Mouse (Mus musculus): ENCODE measurements around the gene Atp8b3. TPM values are rescaled to one million over a fixed set of nuclear protein-coding genes. Genes with fewer than 3 reads are reported as not detected.

Atp8b3 gene
- total and polyA plus RNA-seq, 3 experiments = 0.02 to 0.05 TPM; not detected in 1

- Histone ChIP-seq H3K4me3 (ENCODE audit: low read depth, low read length) (peak overlapping the region; percentile 70), H3K36me3 (replicated peaks) (peaks cover 85% of the 10 kb centered on the region), H3K4me1 (ENCODE audit: insufficient read depth, low read depth, low read length) (peaks cover 95% of the 10 kb centered on the region), H3K27me3 (ENCODE audit: insufficient read depth, low read length) (no peaks in the 10 kb centered on the region), H3K9me3 (replicated peaks) (no peaks in the 10 kb centered on the region)
- no peak for TF ChIP-seq GATA2 (IDR thresholded peaks at IDR 0.05; ENCODE audit: borderline replicate concordance, low read depth, low read length)
- TF ChIP-seq POLR2AphosphoS5 (IDR thresholded peaks at IDR 0.05; ENCODE audit: insufficient replicate concordance, low read depth, low read length) = no peak
- TF ChIP-seq CTCF (IDR thresholded peaks at IDR 0.05; ENCODE audit: low read depth, low read length) = no peak
- no peak for TF ChIP-seq GATA1 (IDR thresholded peaks at IDR 0.05; ENCODE audit: borderline replicate concordance, low read length)
- TF ChIP-seq TAL1 (conservative IDR thresholded peaks at IDR 0.05; ENCODE audit: low read depth, low read length) = no peak
- DNase-seq (ENCODE audit: low spot score) = no peak
- ATAC-seq (ENCODE audit: extremely low read depth, insufficient number of reproducible peaks, low FRiP score, poor library complexity, severe bottlenecking) = no peak
Observed at GRCm38 (mm10) chr10:80570419-80570818, 31.5 kb upstream of the Atp8b3 start.

DNA sequence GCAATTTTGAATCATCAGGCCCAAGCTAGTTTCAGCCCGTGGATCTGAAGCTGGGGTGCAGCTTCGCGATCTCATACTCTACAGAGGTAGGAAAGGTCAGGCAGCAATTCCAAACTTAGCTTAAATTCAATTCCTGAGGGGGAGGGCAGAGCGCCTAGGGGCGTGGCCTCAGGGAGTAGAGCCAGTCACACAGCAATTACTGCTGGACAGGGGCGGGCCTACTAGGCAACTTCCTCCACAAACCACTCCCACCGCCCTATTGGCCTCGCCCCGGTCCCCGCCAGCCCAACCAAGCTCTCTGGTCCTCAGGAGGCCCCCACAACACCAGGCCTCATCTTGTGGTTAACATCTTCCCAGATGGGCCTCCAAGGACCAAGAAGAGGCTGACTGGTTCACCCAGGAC lies 30.7 kb upstream of the Atp8b3 start:
- DNase-seq (ENCODE audit: low spot score) (peak; percentile 91), ATAC-seq (ENCODE audit: extremely low read depth, insufficient number of reproducible peaks, low FRiP score, poor library complexity, severe bottlenecking) (peak; percentile 84)
- TF ChIP-seq CTCF (IDR thresholded peaks at IDR 0.05; ENCODE audit: low read depth, low read length) (no peak), GATA2 (IDR thresholded peaks at IDR 0.05; ENCODE audit: borderline replicate concordance, low read depth, low read length) (no peak), GATA1 (IDR thresholded peaks at IDR 0.05; ENCODE audit: borderline replicate concordance, low read length) (no peak), TAL1 (conservative IDR thresholded peaks at IDR 0.05; ENCODE audit: low read depth, low read length) (0 out of 2 replicates have a peak, but pooled peaks have one; percentile 8)
- peaks cover 87% of the 10 kb centered on the region for H3K4me1 ChIP-seq (ENCODE audit: insufficient read depth, low read depth, low read length)
- no peaks in the 10 kb centered on the region for H3K27me3 ChIP-seq (ENCODE audit: insufficient read depth, low read length)
- H3K36me3 ChIP-seq (replicated peaks) = peaks cover 84% of the 10 kb centered on the region
- H3K4me3 ChIP-seq (ENCODE audit: low read depth, low read length) = peak overlapping the region; percentile 70
- no peaks in the 10 kb centered on the region for H3K9me3 ChIP-seq (replicated peaks)

DNA sequence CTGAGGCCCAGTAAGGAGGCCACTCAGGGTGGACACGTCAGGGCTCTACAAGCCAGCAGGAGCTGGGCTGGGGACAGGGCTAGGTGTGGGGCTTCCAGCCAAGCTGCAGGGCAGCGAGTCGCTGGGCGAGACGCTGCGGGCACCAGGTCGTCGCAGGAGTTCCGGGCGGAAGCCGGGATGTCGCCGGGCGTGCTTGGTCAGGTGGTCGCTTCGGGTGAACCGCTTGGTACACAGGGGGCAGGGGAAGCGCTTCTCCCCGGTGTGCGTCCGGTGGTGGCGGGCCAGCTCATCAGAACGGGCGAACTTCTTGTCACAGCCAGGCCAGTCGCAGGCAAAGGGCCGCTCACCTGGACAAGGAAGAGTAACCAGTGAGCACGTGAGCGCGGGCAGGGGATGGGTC lies 30.0 kb upstream of the Atp8b3 start:
- Histone ChIP-seq H3K9me3 (replicated peaks) (no peaks in the 10 kb centered on the region), H3K4me3 (ENCODE audit: low read depth, low read length) (peak overlapping the region; percentile 70), H3K36me3 (replicated peaks) (peaks cover 84% of the 10 kb centered on the region), H3K4me1 (ENCODE audit: insufficient read depth, low read depth, low read length) (peaks cover 80% of the 10 kb centered on the region), H3K27me3 (ENCODE audit: insufficient read depth, low read length) (no peaks in the 10 kb centered on the region)
- TF ChIP-seq GATA2 (IDR thresholded peaks at IDR 0.05; ENCODE audit: borderline replicate concordance, low read depth, low read length) = no peak
- DNase-seq (ENCODE audit: low spot score) (no peak), ATAC-seq (ENCODE audit: extremely low read depth, insufficient number of reproducible peaks, low FRiP score, poor library complexity, severe bottlenecking) (no peak)

GRCm38 (mm10) chr10:80566375-80567092 lies 27.6 kb upstream of the Atp8b3 start:
- peak; percentile 79 for DNase-seq (ENCODE audit: low spot score)
- peaks cover 69% of the 10 kb centered on the region for H3K36me3 ChIP-seq (replicated peaks)
- no peaks in the 10 kb centered on the region for H3K27me3 ChIP-seq (ENCODE audit: insufficient read depth, low read length)
- H3K9me3 ChIP-seq (replicated peaks) = no peaks in the 10 kb centered on the region
- H3K4me3 ChIP-seq (ENCODE audit: low read depth, low read length) = peak overlapping the region; percentile 36; the same call in 1 of the 2 replicates
- H3K4me1 ChIP-seq (ENCODE audit: insufficient read depth, low read depth, low read length) = peaks cover 65% of the 10 kb centered on the region
- TF ChIP-seq CTCF (IDR thresholded peaks at IDR 0.05; ENCODE audit: low read depth, low read length) = peak; percentile 96
- TF ChIP-seq GATA1 (IDR thresholded peaks at IDR 0.05; ENCODE audit: borderline replicate concordance, low read length) = no peak
- no peak for ATAC-seq (ENCODE audit: extremely low read depth, insufficient number of reproducible peaks, low FRiP score, poor library complexity, severe bottlenecking)

- no peaks in the 10 kb centered on the region for H3K27me3 ChIP-seq (ENCODE audit: insufficient read depth, low read length)
- H3K4me3 ChIP-seq (ENCODE audit: low read depth, low read length) = peak within 1 kb of the TSS; percentile 92
- H3K36me3 ChIP-seq (replicated peaks) = peaks cover 68% of the 10 kb centered on the region
- H3K4me1 ChIP-seq (ENCODE audit: insufficient read depth, low read depth, low read length) = peaks cover 56% of the 10 kb centered on the region
- DNase-seq (ENCODE audit: low spot score) (peak; percentile 92), ATAC-seq (ENCODE audit: extremely low read depth, insufficient number of reproducible peaks, low FRiP score, poor library complexity, severe bottlenecking) (peak; percentile 71; the same call in 1 of the 2 replicates)
- no peaks in the 10 kb centered on the region for H3K9me3 ChIP-seq (replicated peaks)
- TF ChIP-seq CTCF (IDR thresholded peaks at IDR 0.05; ENCODE audit: low read depth, low read length) (0 out of 2 replicates have a peak, but pooled peaks have one; percentile 38), GATA2 (IDR thresholded peaks at IDR 0.05; ENCODE audit: borderline replicate concordance, low read depth, low read length) (no peak)
Observed at GRCm38 (mm10) chr10:80561116-80561944, 22.4 kb upstream of the Atp8b3 start, which contains the start of gene Rexo1. Gene Rexo1, minus strand, starts transcription at chr10:80561560.

DNA sequence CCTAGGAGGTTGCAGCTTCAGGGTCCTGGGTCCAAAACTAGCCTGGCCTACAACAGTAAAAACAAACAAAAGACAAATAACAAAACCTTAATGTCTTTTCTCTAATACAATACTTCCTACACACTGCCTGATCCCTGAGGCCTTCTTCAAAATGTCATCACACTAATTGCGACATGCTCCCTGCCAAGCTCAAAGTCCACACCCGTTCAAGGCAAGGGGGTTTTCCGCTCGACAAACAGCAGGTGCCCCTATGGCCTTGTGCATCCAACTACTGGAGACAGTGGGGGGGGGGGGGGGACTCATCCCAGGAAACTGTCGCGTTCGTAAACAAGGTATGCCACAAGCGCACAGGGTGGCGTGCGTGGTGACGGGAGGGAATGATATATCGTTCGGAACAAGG lies 21.7 kb upstream of the Atp8b3 start:
- H3K4me1 ChIP-seq (ENCODE audit: insufficient read depth, low read depth, low read length) = peaks cover 50% of the 10 kb centered on the region
- H3K27me3 ChIP-seq (ENCODE audit: insufficient read depth, low read length) = no peaks in the 10 kb centered on the region
- DNase-seq (ENCODE audit: low spot score) = no peak
- peaks cover 63% of the 10 kb centered on the region for H3K36me3 ChIP-seq (replicated peaks)
- peak overlapping the region; percentile 92 for H3K4me3 ChIP-seq (ENCODE audit: low read depth, low read length)
- H3K9me3 ChIP-seq (replicated peaks) = no peaks in the 10 kb centered on the region
- TF ChIP-seq GATA1 (IDR thresholded peaks at IDR 0.05; ENCODE audit: borderline replicate concordance, low read length) (no peak), TAL1 (conservative IDR thresholded peaks at IDR 0.05; ENCODE audit: low read depth, low read length) (no peak), GATA2 (IDR thresholded peaks at IDR 0.05; ENCODE audit: borderline replicate concordance, low read depth, low read length) (no peak), CTCF (IDR thresholded peaks at IDR 0.05; ENCODE audit: low read depth, low read length) (no peak), POLR2AphosphoS5 (IDR thresholded peaks at IDR 0.05; ENCODE audit: insufficient replicate concordance, low read depth, low read length) (no peak)
- no peak for ATAC-seq (ENCODE audit: extremely low read depth, insufficient number of reproducible peaks, low FRiP score, poor library complexity, severe bottlenecking)
